Mouse (Mus musculus) neural tube, embryonic 13.5 days (tissue): ENCODE measurements around the gene Inpp5a. TPM values are rescaled to one million over a fixed set of nuclear protein-coding genes. Genes with fewer than 3 reads are reported as not detected.
A peak's percentile ranks its signal among the peaks of the same experiment; 100 is the strongest.

Experiments used
- ATAC-seq: fragments of 200-750 bp; cut with Nextera tagmentation; 2 replicates; pipeline ENCODE4 v1.8.0; 2017; ENCODE audit warnings: low read depth, mild to moderate bottlenecking, moderate TSS enrichment, moderate library complexity
- H3K27ac ChIP-seq: fragments of 300-500 bp; sonication (generic); replicated peaks from 2 replicates; pipeline ENCODE4 v1.5.1; 2015; ENCODE audit warnings: moderate library complexity, mild to moderate bottlenecking, inconsistent platforms
- H3K27me3 ChIP-seq: fragments of 300-500 bp; sonication (generic); 2 replicates; pipeline ENCODE4 v1.6.1; 2015; ENCODE audit warnings: mild to moderate bottlenecking, inconsistent platforms
- H3K36me3 ChIP-seq: fragments of 300-500 bp; sonication (generic); 2 replicates; pipeline ENCODE4 v1.6.1; 2015; ENCODE audit warnings: mild to moderate bottlenecking, inconsistent platforms
- H3K4me1 ChIP-seq: fragments of 300-500 bp; sonication (generic); replicated peaks from 2 replicates; pipeline ENCODE4 v1.6.1; 2015; ENCODE audit warnings: inconsistent platforms
- H3K4me2 ChIP-seq: fragments of 300-500 bp; sonication (generic); 2 replicates; pipeline ENCODE4 v1.6.1; 2015; ENCODE audit warnings: inconsistent platforms, mild to moderate bottlenecking, moderate library complexity
- H3K4me3 ChIP-seq: fragments of 300-500 bp; sonication (generic); 2 replicates; pipeline ENCODE4 v1.5.1; 2015; ENCODE audit warnings: mild to moderate bottlenecking, inconsistent platforms
- H3K9ac ChIP-seq: fragments of 300-500 bp; sonication (generic); 2 replicates; pipeline ENCODE4 v1.6.1; 2015; ENCODE audit warnings: moderate library complexity, mild to moderate bottlenecking, inconsistent platforms
- H3K9me3 ChIP-seq: fragments of 300-500 bp; sonication (generic); 2 replicates; pipeline ENCODE4 v1.6.1; 2016; ENCODE audit warnings: inconsistent platforms
- whole genome bisulfite sequencing: fragments of 180-500 bp; shearing (Covaris S2); methylation state at CpG from one replicate; pipeline ENCODE4 v1.1.7; 2015; 5-methylcytosine and 5-hydroxymethylcytosine counted together
- polyA plus RNA-seq: library from polyadenylated mRNA; unstranded; fragments of >200 nt; fragmentation: Nextera tagmentation; extraction: Ambion mirVana; gene quantifications from 2 replicates; pipeline ENCODE4 v1.2.1, GENCODE M21; 2015

Inpp5a gene
- polyA plus RNA-seq, 1 experiment from 2014 or later, result 17.6 TPM

- no peaks in the 10 kb centered on the region for H3K9me3 ChIP-seq
- no peak overlapping the region for H3K4me3 ChIP-seq
- H3K27ac ChIP-seq, result no peak overlapping the region
- H3K27me3 ChIP-seq, result peaks cover 87% of the 10 kb centered on the region
- H3K36me3 ChIP-seq, result no peaks in the 10 kb centered on the region
- no peak for ATAC-seq
- WGBS, result 56% methylated on average over 8 of the region's 8 CpGs
- no peak overlapping the region for H3K4me2 ChIP-seq
- H3K4me1 ChIP-seq, result peaks cover 9% of the 10 kb centered on the region
- H3K9ac ChIP-seq, result no peak overlapping the region
Measured at GRCm38 (mm10) chr7:139566533-139566932, 177.6 kb downstream of the Inpp5a start.

- no peaks in the 10 kb centered on the region for H3K36me3 ChIP-seq
- H3K27me3 ChIP-seq, result peaks cover 93% of the 10 kb centered on the region
- H3K4me2 ChIP-seq, result no peak overlapping the region
- 94% methylated on average over 5 of the region's 5 CpGs for WGBS
- H3K9me3 ChIP-seq, result no peaks in the 10 kb centered on the region
- no peak overlapping the region for H3K27ac ChIP-seq
- peaks cover 9% of the 10 kb centered on the region for H3K4me1 ChIP-seq
- no peak for ATAC-seq
- H3K9ac ChIP-seq, result no peak overlapping the region
- no peak overlapping the region for H3K4me3 ChIP-seq
Measured at GRCm38 (mm10) chr7:139570788-139571187, 181.9 kb downstream of the Inpp5a start.

GRCm38 (mm10) chr7:139572665-139573064, 183.8 kb downstream of the Inpp5a start:
- 89% methylated on average over 3 of the region's 3 CpGs for WGBS
- peaks cover 94% of the 10 kb centered on the region for H3K27me3 ChIP-seq

GRCm38 (mm10) chr7:139576064-139576686, 187.3 kb downstream of the Inpp5a start:
- H3K4me3 ChIP-seq, result no peak overlapping the region
- no peaks in the 10 kb centered on the region for H3K36me3 ChIP-seq
- no peak overlapping the region for H3K27ac ChIP-seq
- H3K27me3 ChIP-seq, result peaks cover 100% of the 10 kb centered on the region
- H3K9me3 ChIP-seq, result no peaks in the 10 kb centered on the region
- peaks cover 6% of the 10 kb centered on the region for H3K4me1 ChIP-seq
- H3K4me2 ChIP-seq, result no peak overlapping the region
- 0 out of 2 replicates have a peak, but pooled peaks have one; percentile 8 for ATAC-seq
- no peak overlapping the region for H3K9ac ChIP-seq
- WGBS, result 65% methylated on average over 16 of the region's 16 CpGs

More at GRCm38 (mm10) chr7:139572665-139573064, 183.8 kb downstream of the Inpp5a start:
- Histone ChIP-seq H3K4me3 (no peak overlapping the region), H3K4me1 (no peaks in the 10 kb centered on the region), H3K4me2 (no peak overlapping the region), H3K9ac (no peak overlapping the region), H3K36me3 (no peaks in the 10 kb centered on the region), H3K27ac (no peak overlapping the region), H3K9me3 (no peaks in the 10 kb centered on the region)
- ATAC-seq, result no peak

- Histone ChIP-seq H3K27ac (no peak overlapping the region), H3K27me3 (peaks cover 100% of the 10 kb centered on the region), H3K4me3 (no peak overlapping the region), H3K4me1 (peaks cover 31% of the 10 kb centered on the region), H3K4me2 (0 out of 2 replicates have a peak overlapping the region, but pooled peaks have one; percentile 9), H3K9me3 (no peaks in the 10 kb centered on the region), H3K36me3 (no peaks in the 10 kb centered on the region), H3K9ac (no peak overlapping the region)
- WGBS, result 29% methylated on average over 21 of the region's 21 CpGs
- ATAC-seq, result no peak
Measured at GRCm38 (mm10) chr7:139579261-139579905, 190.5 kb downstream of the Inpp5a start.

GRCm38 (mm10) chr7:139580851-139581775, 192.2 kb downstream of the Inpp5a start:
- Histone ChIP-seq H3K4me1 (peaks cover 40% of the 10 kb centered on the region), H3K36me3 (no peaks in the 10 kb centered on the region), H3K27me3 (peaks cover 100% of the 10 kb centered on the region), H3K9ac (no peak overlapping the region; the same call in 1 of the 2 replicates), H3K9me3 (no peaks in the 10 kb centered on the region), H3K4me2 (peak overlapping the region; percentile 52), H3K27ac (no peak overlapping the region), H3K4me3 (peak overlapping the region; percentile 31)
- no peak for ATAC-seq
- WGBS, result under 1% methylated on average over 78 of the region's 78 CpGs

- WGBS, result under 1% methylated on average over 78 of the region's 82 CpGs
- Histone ChIP-seq H3K4me1 (peaks cover 40% of the 10 kb centered on the region), H3K4me2 (peak overlapping the region; percentile 52), H3K4me3 (peak overlapping the region; percentile 31), H3K9ac (0 out of 2 replicates have a peak overlapping the region, but pooled peaks have one; percentile 31), H3K36me3 (no peaks in the 10 kb centered on the region), H3K27ac (no peak overlapping the region), H3K27me3 (peaks cover 100% of the 10 kb centered on the region), H3K9me3 (no peaks in the 10 kb centered on the region)
- ATAC-seq, result 0 out of 2 replicates have a peak, but pooled peaks have one; percentile 8
Measured at GRCm38 (mm10) chr7:139581801-139582571, 193.1 kb downstream of the Inpp5a start.

GRCm38 (mm10) chr7:139582595-139582994, 193.7 kb downstream of the Inpp5a start, which contains the start of gene Nkx6-2:
TSS of gene Nkx6-2 (minus strand) at chr7:139582797.
- 0 out of 2 replicates have a peak within 1 kb of the TSS, but pooled peaks have one; percentile 31 for H3K9ac ChIP-seq
- whole genome bisulfite sequencing, result under 1% methylated on average over 56 of the region's 56 CpGs
- no peak for ATAC-seq

GRCm38 (mm10) chr7:139583094-139583737, 194.3 kb downstream of the Inpp5a start:
- Histone ChIP-seq H3K4me2 (no peak overlapping the region), H3K9me3 (no peaks in the 10 kb centered on the region), H3K27ac (no peak overlapping the region), H3K4me1 (peaks cover 48% of the 10 kb centered on the region), H3K36me3 (no peaks in the 10 kb centered on the region), H3K9ac (no peak overlapping the region), H3K27me3 (peaks cover 100% of the 10 kb centered on the region), H3K4me3 (no peak overlapping the region)
- ATAC-seq, result no peak
- WGBS, result 12% methylated on average over 17 of the region's 17 CpGs

More at GRCm38 (mm10) chr7:139582595-139582994, 193.7 kb downstream of the Inpp5a start, which contains the start of gene Nkx6-2:
- peaks cover 100% of the 10 kb centered on the region for H3K27me3 ChIP-seq
- H3K4me2 ChIP-seq, result peak within 1 kb of the TSS; percentile 52
- no peak within 1 kb of the TSS for H3K27ac ChIP-seq
- H3K36me3 ChIP-seq, result no peaks in the 10 kb centered on the region
- peaks cover 42% of the 10 kb centered on the region for H3K4me1 ChIP-seq
- peak within 1 kb of the TSS; percentile 31 for H3K4me3 ChIP-seq
- H3K9me3 ChIP-seq, result no peaks in the 10 kb centered on the region

GRCm38 (mm10) chr7:139584221-139585175, 195.6 kb downstream of the Inpp5a start:
- H3K4me3 ChIP-seq, result no peak overlapping the region
- WGBS, result under 1% methylated on average over 53 of the region's 53 CpGs
- H3K36me3 ChIP-seq, result no peaks in the 10 kb centered on the region
- 0 out of 2 replicates have a peak overlapping the region, but pooled peaks have one; percentile 7 for H3K4me2 ChIP-seq
- no peak overlapping the region for H3K9ac ChIP-seq
- peaks cover 100% of the 10 kb centered on the region for H3K27me3 ChIP-seq
- H3K27ac ChIP-seq, result no peak overlapping the region
- peaks cover 53% of the 10 kb centered on the region for H3K4me1 ChIP-seq
- ATAC-seq, result no peak
- no peaks in the 10 kb centered on the region for H3K9me3 ChIP-seq
